Mouse (Mus musculus): Measurements from ENCODE around the gene Slc25a4.
"Not testable (repeated sequence)": the region's sequence is repeated elsewhere in the genome, so short reads cannot be mapped to it uniquely, and the experiment has no call there.

Slc25a4 gene

DNA sequence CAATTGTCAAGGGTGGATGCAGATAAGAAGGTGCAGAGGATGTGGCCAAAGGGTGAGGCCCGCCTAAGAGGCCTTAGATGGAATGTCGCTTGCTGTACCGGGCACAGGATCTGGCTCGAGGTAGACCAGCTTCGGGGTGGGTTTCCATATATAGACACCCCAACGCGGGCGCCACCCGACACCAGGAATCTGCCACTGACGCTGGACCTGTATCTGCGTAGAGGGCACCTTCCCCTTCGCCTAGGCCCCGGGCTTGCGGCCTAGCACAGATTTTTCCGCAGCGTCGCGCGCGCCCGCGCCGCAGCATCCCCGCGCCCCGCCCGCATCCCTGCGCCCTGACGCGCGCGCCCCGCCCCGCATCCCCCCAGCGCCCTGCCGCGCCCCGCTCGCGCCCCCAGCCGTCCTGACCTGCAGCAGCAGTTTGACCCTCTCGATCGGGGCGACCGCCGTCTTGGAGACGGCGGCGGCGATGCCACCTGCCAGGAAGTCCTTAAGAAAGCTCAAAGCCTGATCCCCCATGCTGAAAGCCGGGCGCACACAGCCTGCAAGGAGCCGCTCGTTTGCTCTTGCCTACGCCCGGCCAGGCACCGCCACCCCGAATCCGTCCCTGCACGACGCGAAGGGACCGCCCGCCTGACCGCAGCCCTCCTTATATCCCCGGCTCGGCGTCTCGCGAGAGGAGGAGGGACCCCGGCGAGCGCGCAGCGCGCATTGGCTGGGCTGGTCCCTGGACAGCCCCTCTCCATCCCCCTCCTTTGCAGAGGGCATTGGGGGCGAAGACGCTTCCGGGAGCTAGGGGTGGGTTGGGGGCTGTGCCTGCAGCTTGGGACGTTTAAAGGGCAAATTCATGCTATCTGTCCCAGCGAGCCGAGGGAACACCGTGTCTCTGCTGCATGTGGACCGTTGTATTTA lies at the start of gene Slc25a4:
Gene Slc25a4 (minus strand): TSS at position 881 of the 912 bp plus-strand sequence.
- peak; percentile 96 to 97 for DNase-seq

DNA sequence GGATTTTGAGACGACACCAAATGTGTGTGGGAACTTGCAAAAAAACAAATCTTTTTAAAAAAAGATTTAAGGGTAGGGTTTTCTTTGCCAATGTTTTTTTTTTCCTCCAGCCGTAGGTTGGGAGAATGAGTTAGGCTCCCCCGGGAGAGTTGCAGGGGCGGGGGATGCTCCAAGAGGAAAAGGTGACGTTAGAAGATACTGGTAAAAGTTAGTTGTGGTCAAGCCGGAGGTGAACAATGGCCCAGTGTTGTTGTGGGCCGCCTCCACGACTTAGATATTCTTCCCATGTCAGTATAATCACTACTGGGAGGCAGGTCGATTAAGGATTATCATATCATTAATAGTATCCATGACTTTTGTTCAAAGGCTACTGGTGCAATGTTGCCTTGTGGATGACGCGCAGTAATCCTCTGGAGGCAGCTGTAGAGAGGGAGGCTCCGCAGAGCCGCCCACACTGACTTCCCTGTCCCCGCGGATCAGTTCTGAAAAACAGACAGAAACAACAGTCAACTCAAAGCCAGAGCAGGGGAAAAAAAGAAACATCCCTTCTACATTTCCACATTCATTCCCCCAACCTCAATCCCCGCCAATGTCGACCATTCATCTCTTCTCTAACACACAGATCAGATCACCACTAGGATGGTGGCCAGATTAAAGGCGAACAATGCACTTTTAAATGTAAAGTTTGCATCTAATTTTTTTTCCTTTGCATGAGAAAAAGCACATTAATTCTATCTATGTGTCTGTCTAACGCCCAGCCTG lies 47.0 kb upstream of the Slc25a4 start:
- no peak for DNase-seq

DNA sequence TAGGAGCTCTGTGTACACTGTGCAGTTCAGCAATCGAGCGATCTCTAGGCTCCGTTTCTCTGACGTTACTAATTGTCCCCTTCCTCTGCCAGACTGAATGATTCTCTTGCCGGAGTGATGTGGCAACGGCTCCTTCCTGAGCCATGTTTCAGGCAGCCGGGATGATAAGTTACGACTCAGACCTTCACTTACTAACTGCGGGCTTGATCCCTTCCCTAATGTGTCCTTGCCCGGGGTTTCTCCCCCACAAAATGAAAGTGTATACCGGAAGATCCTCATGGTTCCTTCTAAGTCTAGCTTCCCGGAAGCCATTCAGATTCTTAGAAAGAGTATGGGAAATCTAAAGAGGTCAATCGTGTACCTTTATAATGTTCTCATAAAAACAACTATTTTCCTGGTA lies 41.4 kb upstream of the Slc25a4 start:
- no peak for DNase-seq

DNA sequence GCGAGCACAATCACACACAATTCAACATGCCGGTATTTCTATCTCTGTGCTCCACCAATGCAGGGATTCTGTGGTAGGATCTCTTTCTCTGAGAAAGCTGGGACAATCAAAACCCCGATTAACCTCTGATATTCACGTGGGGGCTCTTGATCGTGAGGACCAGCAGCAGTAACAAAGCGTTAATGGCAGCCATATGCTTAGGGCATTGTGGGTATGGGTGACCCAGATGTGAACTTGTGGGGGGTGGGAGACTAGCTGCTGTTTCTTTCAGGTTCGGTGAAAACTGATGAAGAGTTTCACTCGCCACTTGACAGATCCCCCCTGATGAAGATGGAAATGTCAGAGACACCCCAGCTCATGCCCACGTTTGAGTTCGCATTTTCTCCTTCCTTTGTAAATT lies 40.5 kb upstream of the Slc25a4 start:
- no peak for DNase-seq

DNA sequence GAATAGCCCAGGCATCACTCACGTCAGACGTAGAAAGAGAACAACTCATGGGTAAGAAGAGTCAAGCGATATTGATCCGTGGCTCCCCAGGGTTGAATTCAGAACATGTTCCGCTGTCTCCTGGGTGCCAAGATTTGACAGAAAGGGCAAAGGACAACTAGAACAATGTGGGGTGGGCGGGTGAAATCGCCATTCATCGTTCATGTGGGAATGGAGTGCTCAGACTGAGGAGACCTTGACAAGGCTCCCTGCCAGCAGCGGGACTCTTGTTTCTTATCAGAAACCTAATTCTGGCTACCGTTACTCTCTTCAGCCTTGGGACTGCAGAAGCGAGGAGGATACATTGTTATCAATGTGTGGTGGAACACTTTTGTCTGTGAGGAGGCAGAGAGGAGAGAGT lies 35.3 kb upstream of the Slc25a4 start:
- DNase-seq = no peak

DNA sequence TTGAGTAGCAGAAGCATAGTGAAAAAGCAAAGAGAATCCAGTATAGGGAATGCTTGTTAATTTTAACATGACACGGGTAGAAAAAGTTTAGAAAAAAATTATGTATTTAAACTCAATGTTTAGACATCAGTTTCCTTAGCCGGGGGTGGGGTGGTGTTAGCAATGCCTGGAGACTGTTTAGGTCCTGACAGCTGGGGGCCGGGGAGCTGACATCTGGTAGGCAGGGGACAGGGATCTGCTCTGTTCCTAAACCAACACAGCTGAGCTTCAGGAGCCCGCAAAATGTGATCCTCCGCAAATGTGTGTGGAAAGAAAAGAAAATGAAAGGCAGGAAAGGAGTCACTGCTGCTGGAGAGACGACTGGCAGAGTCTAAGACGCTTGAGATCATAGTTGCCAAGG lies 31.9 kb upstream of the Slc25a4 start:
- DNase-seq = no peak

DNA sequence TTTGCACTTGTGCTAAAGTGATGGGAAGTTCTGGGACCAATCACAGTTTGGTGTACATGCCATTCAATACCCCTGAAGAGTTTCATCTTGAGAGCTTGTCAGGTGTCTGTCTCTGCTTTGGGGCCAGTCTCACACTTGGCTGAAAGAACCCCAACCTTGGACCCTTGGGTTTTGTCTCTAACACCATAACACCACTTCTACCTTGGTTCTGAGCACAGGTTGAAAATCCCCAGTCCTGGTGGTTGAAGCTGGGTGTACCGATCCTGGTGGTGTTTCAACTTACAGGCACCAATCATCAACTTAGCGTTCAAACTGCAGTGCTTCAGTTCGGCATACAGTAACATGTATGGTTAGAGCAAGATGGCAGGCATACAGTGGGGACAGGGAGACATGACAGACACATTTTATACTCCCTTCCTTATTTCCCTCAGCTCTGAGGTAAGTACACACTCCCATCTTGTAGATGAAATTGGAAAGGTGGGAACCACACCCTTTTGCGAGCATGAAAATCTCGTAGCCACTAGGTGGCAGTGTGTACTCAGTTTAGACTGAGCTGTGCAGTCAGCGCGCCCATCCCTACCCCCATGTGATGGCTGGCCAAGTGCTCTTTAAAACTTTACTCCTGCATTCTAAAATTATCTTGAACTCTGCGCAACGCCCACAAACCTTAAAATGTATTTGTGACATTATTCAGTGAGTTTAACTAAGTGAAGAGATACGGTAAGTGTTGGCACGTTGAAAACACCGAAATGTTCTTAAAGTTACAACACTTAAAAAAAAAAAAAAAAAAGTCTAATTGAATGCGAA lies 30.7 kb upstream of the Slc25a4 start:
- peak; percentile 45 to 50 for DNase-seq

DNA sequence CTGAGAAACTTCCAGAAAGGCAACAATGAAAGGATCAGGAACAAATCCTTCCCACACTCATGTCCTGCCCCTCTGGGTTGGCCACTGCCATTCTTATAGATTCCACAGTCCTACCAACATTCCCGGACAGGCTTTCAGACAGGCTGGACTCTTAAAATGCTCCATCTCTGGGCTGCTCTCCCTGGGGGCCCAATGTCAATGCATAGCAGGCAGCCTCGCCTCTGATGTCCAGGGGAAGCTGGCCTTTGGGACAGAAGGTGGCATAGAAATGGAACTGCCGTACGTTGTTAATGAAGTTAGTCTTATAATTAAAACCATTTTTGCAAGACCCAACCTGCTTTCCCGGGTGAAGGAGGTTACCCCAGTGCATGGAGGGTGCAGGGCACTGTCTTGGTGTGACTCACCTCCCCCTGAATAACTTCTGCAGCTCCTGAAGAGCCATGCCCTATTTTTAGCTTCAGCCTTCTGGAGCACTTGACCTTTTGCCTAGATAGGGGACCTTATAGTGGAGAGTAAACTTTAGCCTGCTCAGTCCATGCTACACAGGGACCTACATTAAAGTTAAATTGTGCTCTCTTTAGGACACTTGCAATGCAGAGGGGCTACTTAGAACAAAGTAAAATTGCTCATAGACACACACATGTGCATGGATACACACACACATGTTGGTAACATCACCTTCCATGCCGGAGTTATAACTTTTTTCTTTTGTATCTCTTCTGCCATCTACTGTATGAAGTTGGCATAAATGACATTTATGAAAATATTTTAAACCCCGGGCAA lies 25.5 kb upstream of the Slc25a4 start:
- DNase-seq = no peak

DNA sequence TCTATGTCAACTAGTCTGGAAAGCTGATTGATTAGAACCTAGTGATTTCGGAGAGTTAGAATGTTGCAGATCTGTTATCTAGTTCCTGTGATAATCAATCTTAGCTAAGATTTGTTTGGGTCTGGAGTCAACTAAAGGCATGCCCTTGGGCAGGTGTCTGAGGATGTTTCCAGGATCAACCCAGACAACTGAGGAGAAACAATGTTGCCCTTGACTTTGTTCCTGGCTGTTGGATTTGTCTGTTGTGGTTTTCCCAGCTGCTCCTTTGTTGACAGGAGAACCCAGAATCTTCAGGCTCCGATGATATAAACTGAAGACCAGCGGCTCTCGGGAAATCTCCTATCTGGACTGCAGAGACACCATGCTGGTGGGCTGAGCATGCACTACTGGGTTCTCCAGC lies 23.7 kb upstream of the Slc25a4 start:
- DNase-seq = no peak

DNA sequence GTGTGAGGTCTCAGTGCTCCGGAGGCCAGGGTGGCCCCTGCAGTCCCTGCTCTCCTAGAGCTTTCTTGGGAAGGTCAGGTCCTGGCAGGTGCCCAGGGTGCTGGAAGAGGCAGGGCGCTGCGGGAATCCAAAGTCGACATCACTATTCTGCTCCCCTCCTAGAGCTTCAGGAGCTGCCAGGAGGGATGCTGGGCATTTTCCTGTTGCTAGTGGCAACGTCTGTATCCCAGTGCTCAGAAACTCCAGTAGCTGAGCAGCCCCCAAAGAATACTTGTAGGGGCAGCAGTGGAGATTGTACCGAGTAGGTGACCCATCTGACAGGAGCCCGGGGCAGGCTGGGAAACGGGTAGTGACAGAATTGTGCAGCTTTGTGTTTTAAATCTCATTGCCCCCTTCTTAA lies 21.7 kb upstream of the Slc25a4 start:
- no peak for DNase-seq

DNA sequence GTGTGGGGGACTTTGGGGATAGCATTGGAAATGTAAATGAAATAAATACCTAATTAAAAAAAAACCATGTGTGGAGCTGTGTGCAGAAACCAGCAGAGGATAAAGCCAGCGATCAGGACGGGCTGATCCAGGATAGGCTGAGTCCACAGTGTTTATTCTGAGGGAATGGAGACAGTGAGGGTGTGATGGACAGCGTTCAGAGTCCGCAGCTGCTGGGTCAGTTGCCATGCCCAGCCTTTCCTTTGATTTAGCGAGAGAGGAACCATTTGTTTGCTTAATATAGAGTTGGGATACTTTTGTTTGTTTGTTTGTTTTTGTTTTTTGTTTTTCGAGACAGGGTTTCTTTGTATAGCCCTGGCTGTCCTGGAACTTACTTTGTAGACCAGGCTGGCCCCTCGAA lies 20.9 kb upstream of the Slc25a4 start:
- not testable (repeated sequence) for DNase-seq

DNA sequence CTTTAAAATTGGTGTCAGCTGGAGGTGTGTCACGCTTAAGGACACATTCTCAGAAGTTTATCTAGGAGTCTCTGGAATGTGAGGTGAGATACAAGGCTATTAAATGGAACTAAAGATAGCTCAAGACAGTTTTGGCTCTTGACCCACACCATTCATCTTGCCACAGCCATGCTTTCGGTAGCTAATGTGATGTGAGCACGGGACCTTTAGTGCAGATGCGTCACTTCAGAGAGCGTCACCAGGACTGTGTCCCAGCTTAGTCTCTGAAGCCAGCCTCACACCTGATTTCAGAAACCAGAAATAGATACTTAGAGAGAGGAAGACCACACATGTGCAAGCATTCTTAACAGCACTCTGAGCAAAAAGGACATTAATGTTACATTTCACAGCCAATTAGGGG lies 15.5 kb upstream of the Slc25a4 start:
- no peak for DNase-seq

DNA sequence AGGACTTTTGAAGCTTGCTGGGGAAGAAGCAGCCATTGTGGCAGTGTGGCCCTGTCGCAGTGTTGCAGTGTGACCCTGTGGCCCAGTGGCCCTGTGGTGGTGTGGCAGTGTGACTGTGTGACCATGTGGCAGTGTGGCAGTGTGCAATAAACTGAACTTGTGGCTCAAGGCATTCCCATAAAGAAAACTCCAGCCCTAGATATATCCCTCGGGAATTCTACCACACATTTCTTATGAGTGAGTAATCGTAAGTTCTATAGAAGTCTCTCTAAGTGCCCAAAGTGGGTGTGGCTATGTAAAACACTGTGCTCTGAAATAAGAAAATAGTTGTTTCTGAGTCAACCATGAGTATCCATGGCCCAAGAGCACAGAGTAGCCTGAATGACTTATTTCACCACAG lies 14.4 kb upstream of the Slc25a4 start:
- no peak for DNase-seq

DNA sequence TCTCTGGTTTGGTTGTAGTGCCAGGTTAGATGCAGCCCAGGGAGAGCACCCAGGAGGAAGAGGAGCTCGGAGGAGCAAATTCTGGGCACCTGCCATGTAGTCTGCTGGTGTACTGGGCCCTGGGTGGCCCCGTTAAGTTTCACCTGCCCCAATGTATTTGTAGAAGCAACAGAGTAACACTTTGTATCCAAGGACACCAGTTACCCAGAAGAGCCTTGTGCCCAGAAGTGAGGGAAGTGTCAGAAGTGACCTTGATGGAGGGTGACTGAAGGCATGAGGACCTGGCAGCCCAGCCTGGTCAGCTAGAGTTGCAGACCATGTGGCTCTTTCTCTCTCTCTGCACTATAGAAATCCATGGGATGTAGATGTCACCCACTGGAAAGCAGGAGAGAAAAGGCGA lies 9.5 kb upstream of the Slc25a4 start:
- DNase-seq = no peak

DNA sequence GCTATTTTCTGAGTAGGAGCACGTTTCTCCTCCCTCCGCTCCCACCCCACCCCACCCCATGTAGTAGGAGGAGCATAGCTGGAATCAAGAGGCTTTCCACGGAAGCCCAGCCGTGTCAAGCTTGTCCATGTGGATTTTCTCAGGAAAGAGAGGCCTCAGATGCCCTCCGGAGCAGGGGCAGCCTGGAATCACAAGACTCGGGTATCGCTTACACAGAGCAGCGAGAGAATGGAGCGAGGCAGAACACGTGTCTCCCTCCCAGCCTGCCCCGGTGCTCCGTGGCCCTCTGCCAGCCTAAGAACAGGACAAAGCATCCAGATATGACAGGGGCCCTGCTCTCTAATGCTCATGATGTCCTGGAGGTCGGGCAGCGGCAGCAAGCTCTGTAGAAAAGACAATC lies 5.8 kb upstream of the Slc25a4 start:
- no peak for DNase-seq

DNA sequence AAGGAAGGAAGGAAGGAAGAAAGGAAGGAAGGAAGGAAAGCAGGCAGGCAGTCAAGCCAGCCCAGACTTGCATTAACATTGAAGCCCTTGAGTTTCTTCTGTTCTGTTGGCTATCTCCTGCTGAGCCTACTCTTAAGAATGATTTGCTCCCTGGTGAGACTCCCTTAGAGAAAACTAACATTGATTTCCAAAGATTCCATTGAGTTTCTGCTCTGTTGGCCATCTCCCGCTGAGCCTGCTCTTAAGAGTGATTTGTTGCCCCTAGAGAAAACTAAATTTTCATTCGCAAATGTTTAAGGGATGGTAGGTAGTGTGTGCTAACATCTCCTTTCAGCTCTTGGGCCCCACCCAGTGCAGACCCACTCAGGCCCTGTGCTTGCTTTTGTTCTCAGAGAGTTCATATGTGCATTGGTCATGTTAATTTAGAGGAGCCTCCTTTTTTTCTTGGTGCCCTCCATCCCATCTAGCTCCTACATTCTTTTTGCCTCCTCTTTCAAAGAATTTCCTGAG lies 2.9 kb upstream of the Slc25a4 start:
- DNase-seq = no peak

DNA sequence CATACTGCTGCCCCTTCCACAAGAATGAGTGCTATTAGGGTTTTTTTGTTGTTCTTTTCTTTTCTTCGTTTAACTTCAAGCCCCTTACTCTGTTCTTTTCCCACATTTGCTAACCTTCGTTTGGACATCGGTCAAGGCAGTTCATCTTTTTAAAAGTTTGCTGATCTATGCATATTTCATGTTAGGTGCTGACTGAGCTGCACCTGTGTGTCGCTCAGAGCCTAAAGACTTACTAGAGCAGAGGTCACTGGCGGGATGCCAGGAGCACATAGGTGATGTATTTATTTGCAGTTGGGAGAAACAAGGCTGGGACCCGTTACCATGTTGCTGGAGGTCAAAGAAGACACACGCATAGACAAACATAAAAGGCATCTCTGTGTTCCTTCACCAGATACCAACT lies 1.1 kb upstream of the Slc25a4 start:
- no peak for DNase-seq

DNA sequence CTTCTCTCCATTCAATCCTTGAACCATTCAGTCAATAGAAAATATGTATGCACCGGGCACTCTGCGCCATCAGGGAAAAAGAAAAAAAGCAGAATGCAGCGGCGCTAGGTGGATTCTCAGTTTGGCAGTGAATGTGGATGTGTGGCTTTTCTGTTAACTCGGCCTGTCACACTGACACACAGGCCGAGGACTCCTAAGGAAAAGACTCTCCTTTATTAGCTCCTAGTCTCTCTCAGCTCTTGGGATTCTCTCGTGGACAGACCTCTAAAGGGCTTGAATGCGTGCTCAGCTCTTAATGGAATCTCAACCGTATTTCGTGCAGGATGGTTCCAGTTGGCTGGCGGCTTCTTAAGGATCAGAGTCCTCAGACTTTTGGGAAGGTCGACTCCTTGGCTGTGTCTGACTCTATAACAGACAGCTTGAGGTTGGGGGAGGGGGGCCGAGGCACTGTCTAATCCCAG lies 557 bp upstream of the Slc25a4 start:
- DNase-seq = no peak

DNA sequence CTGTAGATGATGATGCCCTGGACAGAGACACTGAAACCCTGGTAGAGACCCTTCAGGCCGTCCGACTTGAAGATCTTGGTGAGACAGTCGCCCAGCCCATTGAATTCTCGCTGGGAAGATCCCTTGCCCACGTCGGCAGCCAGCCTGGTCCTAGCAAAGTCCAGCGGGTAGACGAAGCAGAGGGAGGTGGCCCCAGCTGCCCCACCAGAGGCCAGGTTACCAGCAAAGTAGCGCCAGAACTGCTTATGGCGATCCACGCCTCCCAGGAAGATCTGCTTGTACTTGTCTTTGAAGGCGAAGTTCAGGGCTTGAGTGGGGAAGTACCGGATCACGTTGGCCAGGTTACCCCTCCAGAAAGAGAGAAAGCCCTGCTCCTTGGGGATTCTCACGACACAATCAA lies 2.0 kb downstream of the Slc25a4 start:
- peak; percentile 8 to 12 for DNase-seq

DNA sequence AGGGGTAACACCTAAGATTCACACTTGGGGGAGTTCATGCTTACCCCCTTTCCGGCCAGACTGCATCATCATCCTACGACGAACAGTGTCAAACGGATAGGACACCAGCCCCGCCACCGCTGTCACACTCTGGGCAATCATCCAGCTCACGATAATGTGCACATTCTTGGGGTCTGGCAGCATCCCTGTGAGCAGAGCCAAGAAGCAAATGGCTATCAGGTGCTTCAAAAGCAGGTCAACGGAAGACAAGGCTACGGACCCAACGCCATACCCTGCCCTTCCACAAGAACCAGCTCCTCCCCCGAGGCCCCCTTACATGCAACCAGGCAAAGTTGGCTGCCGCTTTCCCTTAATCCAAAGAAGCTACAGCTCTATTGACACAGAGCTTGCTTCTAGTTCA lies 2.7 kb downstream of the Slc25a4 start:
- no peak for DNase-seq

DNA sequence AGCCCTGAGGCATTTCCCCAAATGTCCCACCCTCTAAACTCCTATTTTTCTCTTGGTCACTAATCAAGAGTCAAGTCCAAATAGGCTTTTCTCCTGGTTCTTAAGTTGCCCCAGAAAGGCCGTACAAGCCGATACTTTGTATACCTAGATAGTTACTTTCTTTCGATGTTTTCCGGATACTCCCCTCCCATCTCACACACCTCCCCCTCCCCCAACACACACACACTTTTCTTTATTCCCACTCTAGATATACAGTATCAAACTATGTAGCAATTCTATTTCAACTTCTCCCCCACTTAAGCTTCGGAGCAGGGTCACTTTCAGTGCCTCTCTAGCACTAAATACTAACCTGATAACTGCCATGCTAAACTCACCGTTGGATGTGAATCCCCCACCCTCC lies 5.0 kb downstream of the Slc25a4 start:
- no peak for DNase-seq

DNA sequence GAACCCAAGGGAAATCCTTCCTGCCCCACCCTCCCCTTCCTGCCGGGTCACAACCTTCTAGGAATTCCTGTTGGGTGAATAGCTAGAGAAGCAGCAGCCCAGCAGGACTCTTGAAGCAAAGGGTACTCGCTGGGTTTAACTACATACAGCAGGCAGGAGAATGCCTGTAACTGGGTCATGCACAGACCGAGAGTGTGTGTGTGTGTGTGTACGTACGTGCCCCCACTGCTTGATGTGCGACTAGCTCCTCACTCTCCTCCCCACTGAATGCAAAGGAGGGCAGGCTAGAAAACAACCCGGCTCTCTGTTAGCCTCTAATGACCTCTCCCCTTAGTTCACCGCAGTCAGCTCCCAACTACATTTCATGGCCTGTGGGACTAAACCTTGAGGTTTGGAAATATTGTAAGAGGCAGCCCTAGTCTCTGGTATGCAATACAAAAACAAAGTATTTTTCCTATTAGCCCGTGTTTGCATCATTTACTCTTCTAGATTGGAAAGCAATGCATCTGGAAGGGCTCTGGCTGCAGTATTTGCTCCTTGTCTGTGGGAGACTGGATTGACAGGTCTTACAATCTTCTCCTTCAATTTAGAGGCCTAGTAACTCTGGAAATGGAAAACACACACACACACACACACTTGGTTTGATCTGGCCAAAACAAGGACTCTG lies 6.0 kb downstream of the Slc25a4 start:
- DNase-seq = no peak

All from thymus, postnatal 36 days (tissue).